In genomic region chr17:4876431-4876830, GRCm38 (mm10) we compare ENCODE assay signal across 12 mouse cellular contexts.
"Had no signal": no experiment of that assay in that cellular context is flagged by ENCODE, and none has a peak within 500 bp of the region (broad histone marks: within the 10 kb centered on the region; RNA-seq: fewer than 3 reads in every experiment).

No protein-coding gene starts in this region.

- ATAC-seq: intestine, postnatal 0 days; midbrain, embryonic 13.5 days had no signal

- H3K4me2 ChIP-seq: limb, embryonic 13.5 days; liver, embryonic 15.5 days; lung, embryonic 14.5 days; midbrain, embryonic 13.5 days had no signal

- H3K9ac ChIP-seq: limb, embryonic 13.5 days; liver, embryonic 15.5 days; lung, embryonic 14.5 days; midbrain, embryonic 13.5 days had no signal

- DNase-seq: kidney, adult 8-10 months; kidney, postnatal 36 days; left cerebral cortex, postnatal 4 days; lung, embryonic 14.5 days; lung, postnatal 14 days; spleen, adult 18-20 months; thymus, postnatal 4 days had no signal

- H3K27me3 ChIP-seq: limb, embryonic 13.5 days; liver, embryonic 15.5 days; midbrain, embryonic 13.5 days had no signal

- H3K4me1 ChIP-seq: liver, embryonic 15.5 days; midbrain, embryonic 13.5 days had no signal

- H3K9me3 ChIP-seq: limb, embryonic 13.5 days; liver, embryonic 15.5 days; midbrain, embryonic 13.5 days had no signal

- H3K36me3 ChIP-seq: limb, embryonic 13.5 days; liver, embryonic 15.5 days; midbrain, embryonic 13.5 days had no signal

- H3K27ac ChIP-seq: limb, embryonic 13.5 days; liver, embryonic 15.5 days; macrophage; midbrain, embryonic 13.5 days had no signal

- H3K4me3 ChIP-seq: limb, embryonic 13.5 days; liver, embryonic 15.5 days; midbrain, embryonic 13.5 days had no signal
